Mouse (Mus musculus) spleen, embryonic (tissue): Measurements from ENCODE around the gene Tmem110.

Experiments
- CTCF ChIA-PET: fragments of 350-600 bp; sonication (Branson Sonifier 250); formaldehyde crosslinking; loops from one replicate; lab custom pipeline; 2022; lab: Charles Lee

Gene Tmem110

GRCm38 (mm10) chr14:30888271-30888732 lies 62.9 kb downstream of the Tmem110 start:
- CTCF ChIA-PET: no interaction called here

GRCm38 (mm10) chr14:30899972-30900371 lies 74.6 kb downstream of the Tmem110 start:
- CTCF ChIA-PET: no interaction called here

GRCm38 (mm10) chr14:30902628-30903027 lies 77.2 kb downstream of the Tmem110 start:
- CTCF ChIA-PET: no interaction called here

GRCm38 (mm10) chr14:30903036-30903435 lies 77.6 kb downstream of the Tmem110 start:
- CTCF ChIA-PET: no interaction called here

GRCm38 (mm10) chr14:30904307-30904706 lies 78.9 kb downstream of the Tmem110 start:
- CTCF ChIA-PET: no interaction called here

- CTCF ChIA-PET: no interaction called here
Observed at GRCm38 (mm10) chr14:30906001-30906400, 80.6 kb downstream of the Tmem110 start.

GRCm38 (mm10) chr14:30907814-30908265 lies 82.5 kb downstream of the Tmem110 start:
- CTCF ChIA-PET: no interaction called here

- CTCF ChIA-PET: no interaction called here
Observed at GRCm38 (mm10) chr14:30911141-30911540, 85.8 kb downstream of the Tmem110 start.

GRCm38 (mm10) chr14:30912641-30913040 lies 87.3 kb downstream of the Tmem110 start:
- CTCF ChIA-PET: no interaction called here

GRCm38 (mm10) chr14:30913404-30913803 lies 88.0 kb downstream of the Tmem110 start:
- CTCF ChIA-PET: no interaction called here

- CTCF ChIA-PET: no interaction called here
Observed at GRCm38 (mm10) chr14:30916516-30916915, 91.1 kb downstream of the Tmem110 start.

- CTCF ChIA-PET: no interaction called here
Observed at GRCm38 (mm10) chr14:30922053-30922670, 96.8 kb downstream of the Tmem110 start.

- CTCF ChIA-PET: no interaction called here
Observed at GRCm38 (mm10) chr14:30923375-30924105, 98.2 kb downstream of the Tmem110 start, which contains the start of gene Itih3. Gene Itih3, minus strand, starts transcription at chr14:30923760.

GRCm38 (mm10) chr14:30925492-30925891 lies 100.1 kb downstream of the Tmem110 start:
- CTCF ChIA-PET: interaction anchor here (0.6 kb wide), 1 partner anchor 709 kb away, joined by 3 read pairs; no protein-coding TSS in a partner anchor
